Mouse (Mus musculus): ENCODE measurements around the gene Npas2. TPM values are rescaled to one million over a fixed set of nuclear protein-coding genes. Genes with fewer than 3 reads are reported as not detected.

Npas2 gene
- total RNA-seq (2021): 10 to 100 TPM; 55.3 to 67.1 TPM

- peak in 1 of 2 experiments; percentile 38 for DNase-seq (ENCODE audit: low spot score in 2 of 2)
These were observed at the start of gene Npas2 for GRCm38 (mm10) chr1:39192997-39193861. Gene Npas2, plus strand, starts transcription at chr1:39193731.

DNA sequence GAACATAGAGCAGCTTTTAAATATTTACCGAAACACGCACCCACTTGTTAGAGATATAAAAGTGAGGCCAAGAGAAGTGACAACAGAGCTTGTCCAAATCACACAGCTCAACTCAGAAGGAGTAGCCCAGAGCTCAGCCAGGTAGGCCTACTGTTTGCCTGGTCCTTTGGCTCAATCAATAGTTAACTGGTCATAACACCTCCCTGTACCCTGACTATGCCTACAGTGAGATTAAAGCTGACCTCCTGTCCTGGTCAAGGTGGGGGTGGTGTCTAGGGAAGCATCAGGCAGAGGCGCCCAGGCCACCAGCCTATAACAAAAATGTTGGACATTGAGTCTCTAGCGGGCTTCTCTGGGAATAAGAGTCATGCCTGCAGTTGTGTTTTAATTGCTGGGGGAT is 36.8 kb upstream of the Npas2 start:
- intact Hi-C loops (cut with DNase I): no loop called here
- DNase-seq (ENCODE audit: low spot score in 2 of 2): peak in 1 of 2 experiments; percentile 37

More at GRCm38 (mm10) chr1:39192997-39193861, at the start of gene Npas2:
- intact Hi-C loops (cut with DNase I): loop anchor here (2.0 to 10.0 kb wide), 4 partner anchors 96 to 342 kb away; partner anchors contain the start of gene Cnot11

DNA sequence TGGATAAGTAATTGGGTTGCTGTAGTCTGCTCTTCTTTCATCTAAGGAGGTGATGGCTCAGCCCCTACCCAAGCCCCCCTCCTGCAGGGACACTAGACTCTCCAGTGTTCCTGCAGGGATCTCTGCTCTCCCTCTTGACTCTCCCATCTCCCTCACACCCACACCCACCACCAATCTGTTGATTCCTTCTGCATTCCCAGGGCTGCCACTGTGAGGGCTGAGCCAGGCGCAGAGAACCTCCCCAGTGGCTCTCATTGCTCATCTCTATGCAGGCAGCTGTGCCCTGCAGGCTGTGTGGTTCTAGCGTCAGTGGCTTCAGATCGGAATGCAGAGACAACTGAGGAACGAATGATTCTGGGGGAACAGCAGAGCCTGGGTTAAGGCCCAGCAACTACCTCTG is 33.4 kb upstream of the Npas2 start:
- intact Hi-C loops (cut with DNase I): no loop called here
- peak; percentile 35 to 76 for DNase-seq (ENCODE audit: low spot score in 2 of 2)

GRCm38 (mm10) chr1:39163077-39163476 is 30.5 kb upstream of the Npas2 start:
- no peak for DNase-seq (ENCODE audit: low spot score in 2 of 2)

DNA sequence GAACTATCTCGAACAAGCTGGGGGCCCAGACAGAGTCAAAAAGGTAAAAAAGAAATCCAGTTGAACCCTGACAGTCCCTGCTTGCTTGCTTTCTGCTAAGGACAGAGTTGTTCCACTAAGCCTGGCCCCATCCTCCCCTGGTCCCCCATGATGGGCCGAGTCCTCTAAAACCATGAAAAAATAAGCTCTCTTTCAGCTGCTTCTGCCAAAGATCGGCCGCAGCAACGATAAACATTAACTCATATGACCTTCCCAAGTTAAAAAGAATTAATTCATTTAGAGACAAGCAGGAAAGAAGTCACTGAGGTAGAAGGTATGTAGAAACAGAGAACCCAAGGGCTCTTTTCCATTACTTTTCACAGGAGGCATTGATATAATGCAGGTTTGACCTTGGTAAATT is 16.8 kb upstream of the Npas2 start:
- intact Hi-C loops (cut with DNase I): loop anchor here (1.0 to 5.0 kb wide), 3 partner anchors 73 to 164 kb away; no protein-coding TSS in a partner anchor
- no peak for DNase-seq (ENCODE audit: low spot score in 2 of 2)

More at GRCm38 (mm10) chr1:39163077-39163476, 30.5 kb upstream of the Npas2 start:
- intact Hi-C loops (cut with DNase I): no loop called here

GRCm38 (mm10) chr1:39177211-39177610 is 16.3 kb upstream of the Npas2 start:
- intact Hi-C loops (cut with DNase I): loop anchor here (1.0 to 5.0 kb wide), 3 partner anchors 74 to 165 kb away; no protein-coding TSS in a partner anchor
- DNase-seq (ENCODE audit: low spot score in 2 of 2): peak; percentile 71 to 97

- peak in 1 of 2 experiments; percentile 81 for DNase-seq (ENCODE audit: low spot score in 2 of 2)
- intact Hi-C loops (cut with DNase I): loop anchor here (5.0 kb wide), 1 partner anchor 168 kb away; no protein-coding TSS in a partner anchor
These were observed 13.7 kb upstream of the Npas2 start for GRCm38 (mm10) chr1:39179806-39180205.

DNA sequence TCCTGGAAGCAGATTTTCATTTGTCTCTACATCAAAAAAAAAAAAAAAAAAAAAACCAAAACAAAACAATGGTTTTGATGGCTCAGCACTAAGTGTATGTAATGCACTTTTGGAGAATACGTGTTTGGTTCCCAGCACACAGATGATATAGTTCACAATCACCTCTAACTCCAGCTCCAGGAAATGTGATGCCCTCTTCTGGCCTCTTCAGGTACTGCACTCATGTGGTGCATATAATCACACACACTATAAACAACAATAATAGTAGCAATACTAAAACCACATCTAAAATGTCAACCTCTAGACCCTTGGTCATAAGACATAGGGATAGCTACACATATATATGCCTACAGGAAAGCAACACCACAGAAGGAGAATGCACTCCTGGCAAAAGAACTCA is 13.0 kb upstream of the Npas2 start:
- intact Hi-C loops (cut with DNase I): no loop called here
- DNase-seq (ENCODE audit: low spot score in 2 of 2): no peak

DNA sequence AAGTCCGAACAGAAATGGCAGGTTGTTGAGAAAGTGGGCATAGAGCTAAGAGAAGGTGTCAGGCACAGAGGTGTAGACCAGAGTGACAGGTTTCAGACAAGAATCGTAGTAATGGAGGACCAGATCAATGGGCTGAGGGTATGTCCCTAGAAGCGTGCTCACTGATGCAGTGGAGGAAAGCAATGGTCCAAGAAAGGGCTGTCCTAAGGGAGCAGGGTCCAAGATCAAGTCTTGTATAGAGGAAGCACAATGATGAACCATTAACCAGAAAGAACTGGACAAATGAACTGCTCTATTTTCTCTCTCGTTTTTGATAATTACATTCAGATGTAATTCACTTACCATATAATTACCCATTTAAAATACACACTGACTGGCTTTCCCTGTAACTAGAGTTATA is 11.6 kb upstream of the Npas2 start:
- intact Hi-C loops (cut with DNase I): no loop called here
- no peak for DNase-seq (ENCODE audit: low spot score in 2 of 2)

DNA sequence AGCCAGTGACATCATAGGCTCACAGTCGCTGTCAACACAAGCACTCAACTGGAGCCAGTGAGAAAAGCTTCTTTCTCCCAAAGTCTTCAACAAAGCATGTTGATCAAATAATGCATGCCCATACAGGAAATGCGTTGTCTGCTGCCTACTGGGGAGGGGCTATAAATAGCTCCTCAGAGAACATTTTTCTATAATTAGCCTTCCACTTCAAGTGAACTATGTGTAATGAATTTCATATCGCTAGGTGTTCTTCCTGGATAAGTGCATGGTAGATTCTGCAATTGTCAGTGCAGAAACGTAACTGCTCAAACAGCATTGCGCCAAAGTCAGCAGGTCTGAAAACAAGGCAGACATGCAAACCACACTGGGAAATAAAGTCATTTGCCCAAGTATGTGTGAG is 7.7 kb upstream of the Npas2 start:
- DNase-seq (ENCODE audit: low spot score in 2 of 2): peak in 1 of 2 experiments; percentile 38
- intact Hi-C loops (cut with DNase I): no loop called here

DNA sequence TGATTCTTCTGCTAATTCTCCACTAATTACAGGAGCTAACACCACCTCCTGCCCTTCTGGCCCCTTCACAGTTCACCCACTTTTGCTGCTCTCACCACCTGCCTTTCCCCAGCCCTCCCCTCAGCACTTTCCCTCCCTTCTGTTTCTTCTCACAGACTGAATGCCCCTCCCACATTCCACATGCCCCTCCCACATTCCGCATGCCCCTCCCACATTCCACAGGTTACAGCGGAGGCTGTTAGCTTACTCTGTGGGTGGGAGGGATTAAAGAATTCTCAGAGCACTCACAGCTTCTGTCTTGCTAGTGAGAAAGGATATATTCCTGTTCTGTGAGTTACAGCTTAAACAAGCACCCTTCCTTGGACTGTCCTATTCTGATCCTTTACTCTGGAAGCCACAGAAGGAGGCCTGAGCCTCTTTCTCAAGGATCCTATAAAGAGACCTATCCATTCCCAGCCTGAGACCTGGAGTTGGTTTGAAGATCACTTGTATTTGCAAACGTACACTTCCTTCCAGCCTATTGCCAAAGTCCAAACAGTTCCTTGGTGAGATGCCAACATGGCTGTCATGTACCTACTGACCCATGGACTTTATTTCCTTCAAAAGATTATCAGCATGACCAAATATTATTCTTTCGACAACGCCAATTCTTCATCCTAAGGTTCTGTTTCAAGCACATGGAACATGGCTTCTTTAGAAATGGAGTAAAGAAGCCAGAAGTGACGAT is 6.7 kb upstream of the Npas2 start:
- intact Hi-C loops (cut with DNase I): no loop called here
- DNase-seq (ENCODE audit: low spot score in 2 of 2): peak in 1 of 2 experiments; percentile 44

GRCm38 (mm10) chr1:39191122-39191521 is 2.4 kb upstream of the Npas2 start:
- no peak for DNase-seq (ENCODE audit: low spot score in 2 of 2)
- intact Hi-C loops (cut with DNase I): loop anchor here (5.0 to 10.0 kb wide), 2 partner anchors 146 to 344 kb away; partner anchors contain the start of gene Cnot11

DNA sequence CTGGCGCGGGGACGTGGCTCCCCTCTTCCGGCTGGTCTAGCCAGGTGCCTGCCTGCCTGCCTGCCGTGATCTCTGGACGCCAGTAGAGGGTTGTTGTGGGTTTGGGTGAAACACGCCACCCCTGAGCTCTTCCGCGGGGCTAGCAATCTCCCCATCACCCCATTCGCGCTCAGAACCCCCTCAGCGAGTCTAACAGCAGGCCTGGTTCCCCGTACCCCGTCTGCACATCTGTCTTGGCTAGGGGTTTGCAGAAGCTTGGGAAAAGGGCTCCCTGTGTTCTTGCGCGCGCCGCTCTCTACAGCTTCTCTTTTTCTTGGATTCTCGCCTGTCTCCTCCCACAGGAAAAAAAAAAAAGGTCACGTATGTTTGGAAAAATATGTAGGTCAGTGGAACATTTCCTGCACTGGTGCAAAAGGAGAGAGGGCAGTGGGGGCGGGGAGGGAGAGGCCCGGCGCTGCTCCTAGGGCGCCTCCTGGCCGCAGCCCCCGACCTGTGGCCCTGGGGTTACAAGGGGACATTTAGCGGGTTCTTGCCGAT is 1.0 kb upstream of the Npas2 start:
- peak; percentile 47 to 85 for DNase-seq (ENCODE audit: low spot score in 2 of 2)
- intact Hi-C loops (cut with DNase I): loop anchor here (2.0 to 10.0 kb wide), 4 partner anchors 96 to 342 kb away; partner anchors contain the start of gene Cnot11

- DNase-seq (ENCODE audit: low spot score in 2 of 2): peak; percentile 64 to 73
- intact Hi-C loops (cut with DNase I): loop anchor here (2.0 to 10.0 kb wide), 4 partner anchors 97 to 341 kb away; partner anchors contain the start of gene Cnot11
These were observed 538 bp downstream of the Npas2 start for GRCm38 (mm10) chr1:39193862-39194675.

GRCm38 (mm10) chr1:39194959-39195358 is 1.4 kb downstream of the Npas2 start:
- intact Hi-C loops (cut with DNase I): loop anchor here (5.0 to 10.0 kb wide), 3 partner anchors 117 to 340 kb away; partner anchors contain the start of gene Cnot11
- DNase-seq (ENCODE audit: low spot score in 2 of 2): no peak

DNA sequence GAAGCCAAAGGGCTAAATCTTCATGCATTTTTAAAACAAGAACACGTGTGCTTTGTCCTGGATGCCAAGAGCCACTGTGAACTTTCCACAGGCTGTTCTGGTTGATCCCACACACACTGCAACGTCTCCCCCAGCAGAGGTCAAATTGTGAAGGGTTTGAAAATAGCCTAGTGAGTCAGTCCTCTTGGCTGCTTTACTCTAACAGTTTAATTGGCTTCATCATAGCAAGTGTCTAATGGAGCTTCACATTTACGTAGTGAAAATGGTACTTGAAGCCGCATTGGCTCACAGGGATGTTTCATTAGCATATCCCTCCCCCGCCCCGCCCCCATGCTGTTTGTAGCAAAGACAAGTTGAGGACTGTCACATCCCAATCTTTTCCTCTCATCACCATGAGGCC is 2.6 kb downstream of the Npas2 start:
- intact Hi-C loops (cut with DNase I): loop anchor here (5.0 to 10.0 kb wide), 2 partner anchors 116 to 339 kb away; partner anchors contain the start of gene Cnot11
- DNase-seq (ENCODE audit: low spot score in 2 of 2): peak in 1 of 2 experiments; percentile 62

- intact Hi-C loops (cut with DNase I): loop anchor here (5.0 to 10.0 kb wide), 2 partner anchors 115 to 338 kb away; partner anchors contain the start of gene Cnot11
These were observed 3.3 kb downstream of the Npas2 start for GRCm38 (mm10) chr1:39196676-39197375.

DNA sequence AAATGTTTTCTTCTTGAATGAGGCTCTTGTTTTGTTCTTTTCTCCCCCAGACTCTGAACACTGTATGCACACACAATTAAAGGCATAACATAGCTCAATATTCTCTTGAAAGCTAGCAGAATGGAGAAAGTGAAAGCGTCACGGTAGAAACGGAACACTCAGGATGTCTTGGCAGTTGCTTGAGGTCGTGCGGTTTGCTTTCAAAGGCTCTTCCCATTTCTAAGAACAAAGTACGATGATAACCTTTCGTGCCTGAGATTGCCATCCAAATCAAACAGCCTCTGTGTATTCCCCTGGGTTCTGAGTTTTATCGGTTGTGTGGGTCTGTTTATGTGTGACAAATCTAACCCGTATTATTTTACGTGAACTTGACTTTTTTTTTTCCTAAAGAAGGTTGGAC is 11.5 kb downstream of the Npas2 start:
- intact Hi-C loops (cut with DNase I): no loop called here
- DNase-seq (ENCODE audit: low spot score in 2 of 2): no peak

More at GRCm38 (mm10) chr1:39196676-39197375, 3.3 kb downstream of the Npas2 start:
- peak in 1 of 2 experiments; percentile 41 for DNase-seq (ENCODE audit: low spot score in 2 of 2)
